Mouse (Mus musculus) left cerebral cortex, adult 2 months (tissue): ENCODE results near the gene 1700069L16Rik. TPM values are rescaled to one million over a fixed set of nuclear protein-coding genes. Genes with fewer than 3 reads are reported as not detected.

Source experiments
- DNase-seq, 2 experiments: peaks; one replicate each; pipeline ENCODE4 v3.0.0; 2021 to 2022; ENCODE audit warnings: low spot score in 2 of 2, mixed read lengths in 1 of 2; ENCODE audit errors: extremely low spot score in 1 of 2
- H3K27ac ChIP-seq: fragments of 200-600 bp; 2 replicates; pipeline ENCODE4 v1.8.1; 2022
- H3K4me3 ChIP-seq: fragments of 200-600 bp; 2 replicates; pipeline ENCODE4 v1.8.1; 2022
- CTCF ChIP-seq: fragments of 200-600 bp; IDR thresholded peaks from 2 replicates; pipeline ENCODE4 v1.8.1; 2022; ENCODE audit warnings: antibody characterized with exemption, mild to moderate bottlenecking, moderate library complexity
- intact Hi-C: fragments of 180-260 bp; cut with DNase I; formaldehyde crosslinking; loops from one replicate; pipeline ENCODE4 v1.15.1; 2025
- total RNA-seq, 2 experiments: library from RNA; stranded (reverse); gene quantifications; 2 replicates each; pipeline ENCODE4 v1.2.3; 2021

1700069L16Rik gene
- total RNA-seq, 2 experiments from 2014 or later = not detected

GRCm38 (mm10) chr5:113703803-113704585, 20.6 kb downstream of the 1700069L16Rik start:
- no peak overlapping the region for H3K4me3 ChIP-seq
- intact Hi-C loops = no loop called here
- no peak overlapping the region for H3K27ac ChIP-seq
- DNase-seq = no peak
- no peak for TF ChIP-seq CTCF

GRCm38 (mm10) chr5:113700388-113701023, 24.1 kb downstream of the 1700069L16Rik start:
- no peak for DNase-seq
- no peak overlapping the region for H3K27ac ChIP-seq
- no peak overlapping the region for H3K4me3 ChIP-seq
- TF ChIP-seq CTCF = no peak
- intact Hi-C loops = no loop called here

- no peak for DNase-seq
- no peak for TF ChIP-seq CTCF
- Histone ChIP-seq H3K4me3 (no peak overlapping the region), H3K27ac (no peak overlapping the region)
- intact Hi-C loops = no loop called here
Observed at GRCm38 (mm10) chr5:113694415-113694814, 30.2 kb downstream of the 1700069L16Rik start.

- no peak for DNase-seq
- Histone ChIP-seq H3K27ac (no peak overlapping the region), H3K4me3 (no peak overlapping the region)
- TF ChIP-seq CTCF = no peak
- intact Hi-C loops = no loop called here
Observed at GRCm38 (mm10) chr5:113694000-113694399, 30.6 kb downstream of the 1700069L16Rik start.

- TF ChIP-seq CTCF = no peak
- no peak overlapping the region for H3K27ac ChIP-seq
- intact Hi-C loops = no loop called here
- no peak for DNase-seq
- no peak overlapping the region for H3K4me3 ChIP-seq
Observed at GRCm38 (mm10) chr5:113693196-113693755, 31.3 kb downstream of the 1700069L16Rik start.

- DNase-seq = no peak
- no peak for TF ChIP-seq CTCF
- intact Hi-C loops = no loop called here
- no peak overlapping the region for H3K4me3 ChIP-seq
- no peak overlapping the region for H3K27ac ChIP-seq
Observed at GRCm38 (mm10) chr5:113690866-113691265, 33.7 kb downstream of the 1700069L16Rik start.

- H3K27ac ChIP-seq = no peak overlapping the region
- TF ChIP-seq CTCF = no peak
- intact Hi-C loops = no loop called here
- no peak overlapping the region for H3K4me3 ChIP-seq
- no peak for DNase-seq
Observed at GRCm38 (mm10) chr5:113690069-113690548, 34.5 kb downstream of the 1700069L16Rik start.

- Histone ChIP-seq H3K4me3 (no peak overlapping the region), H3K27ac (no peak overlapping the region)
- intact Hi-C loops = no loop called here
- DNase-seq = no peak
- no peak for TF ChIP-seq CTCF
Observed at GRCm38 (mm10) chr5:113687514-113687913, 37.1 kb downstream of the 1700069L16Rik start.

GRCm38 (mm10) chr5:113685471-113685870, 39.1 kb downstream of the 1700069L16Rik start:
- no peak for TF ChIP-seq CTCF
- no peak overlapping the region for H3K4me3 ChIP-seq
- intact Hi-C loops = no loop called here
- no peak for DNase-seq
- H3K27ac ChIP-seq = no peak overlapping the region

GRCm38 (mm10) chr5:113683246-113683645, 41.3 kb downstream of the 1700069L16Rik start:
- H3K4me3 ChIP-seq = no peak overlapping the region
- intact Hi-C loops = no loop called here
- TF ChIP-seq CTCF = no peak
- H3K27ac ChIP-seq = no peak overlapping the region
- DNase-seq = no peak

GRCm38 (mm10) chr5:113682472-113682871, 42.1 kb downstream of the 1700069L16Rik start:
- H3K27ac ChIP-seq = no peak overlapping the region
- intact Hi-C loops = no loop called here
- DNase-seq = no peak
- TF ChIP-seq CTCF = no peak
- H3K4me3 ChIP-seq = no peak overlapping the region

GRCm38 (mm10) chr5:113681219-113681618, 43.4 kb downstream of the 1700069L16Rik start:
- no peak for DNase-seq
- Histone ChIP-seq H3K27ac (no peak overlapping the region), H3K4me3 (no peak overlapping the region)
- TF ChIP-seq CTCF = no peak
- intact Hi-C loops = no loop called here
